Mouse (Mus musculus) lung, embryonic 15.5 days (tissue): Measurements from ENCODE around the gene Mnt. TPM values are rescaled to one million over a fixed set of nuclear protein-coding genes. Genes with fewer than 3 reads are reported as not detected.
A peak's percentile ranks its signal among the peaks of the same experiment; 100 is the strongest.

Experiments
- ATAC-seq: fragments of 200-750 bp; cut with Nextera tagmentation; 2 replicates; pipeline ENCODE4 v1.8.0; 2017; ENCODE audit warnings: moderate number of reproducible peaks, borderline replicate concordance; ENCODE audit not compliant: low FRiP score, low TSS enrichment; ENCODE audit errors: extremely low read depth
- H3K27ac ChIP-seq: fragments of 300-500 bp; sonication (generic); 2 replicates; pipeline ENCODE4 v1.5.1; 2015; ENCODE audit warnings: moderate library complexity, mild to moderate bottlenecking, inconsistent platforms
- H3K27me3 ChIP-seq: fragments of 300-500 bp; sonication (generic); 2 replicates; pipeline ENCODE4 v1.6.1; 2015; ENCODE audit warnings: inconsistent platforms
- H3K36me3 ChIP-seq: fragments of 300-500 bp; sonication (generic); 2 replicates; pipeline ENCODE4 v1.6.1; 2015; ENCODE audit warnings: inconsistent platforms
- H3K4me1 ChIP-seq: fragments of 300-500 bp; sonication (generic); 2 replicates; pipeline ENCODE4 v1.6.1; 2015; ENCODE audit warnings: inconsistent platforms
- H3K4me2 ChIP-seq: fragments of 300-500 bp; sonication (generic); 2 replicates; pipeline ENCODE4 v1.6.1; 2015; ENCODE audit warnings: inconsistent platforms, mild to moderate bottlenecking, moderate library complexity
- H3K4me3 ChIP-seq: fragments of 300-500 bp; sonication (generic); 2 replicates; pipeline ENCODE4 v1.5.1; 2015; ENCODE audit warnings: mild to moderate bottlenecking, inconsistent platforms
- H3K9ac ChIP-seq: fragments of 300-500 bp; sonication (generic); 2 replicates; pipeline ENCODE4 v1.6.1; 2015; ENCODE audit warnings: inconsistent platforms
- H3K9me3 ChIP-seq: fragments of 300-500 bp; sonication (generic); 2 replicates; pipeline ENCODE4 v1.6.1; 2016; ENCODE audit warnings: inconsistent platforms
- WGBS: fragments of 180-500 bp; shearing (Covaris S2); methylation state at CpG from one replicate; pipeline ENCODE4 v1.1.7; 2015; 5-methylcytosine and 5-hydroxymethylcytosine counted together
- polyA plus RNA-seq: library from polyadenylated mRNA; unstranded; fragments of >200 nt; fragmentation: Nextera tagmentation; extraction: Ambion mirVana; gene quantifications from 2 replicates; pipeline ENCODE4 v1.2.1, GENCODE M21; 2015

The Mnt gene
- polyA plus RNA-seq, 1 experiment from 2014 or later = 4.5 TPM

- 89% methylated on average over 7 of the region's 7 CpGs for WGBS
- H3K27me3 ChIP-seq = no peaks in the 10 kb centered on the region
- H3K4me3 ChIP-seq = no peak overlapping the region
- H3K4me1 ChIP-seq = peaks cover 3% of the 10 kb centered on the region
- no peaks in the 10 kb centered on the region for H3K9me3 ChIP-seq
- H3K27ac ChIP-seq = no peak overlapping the region
- peaks cover 8% of the 10 kb centered on the region; the same call in 1 of the 2 replicates for H3K36me3 ChIP-seq
- ATAC-seq = no peak
- no peak overlapping the region for H3K9ac ChIP-seq
- H3K4me2 ChIP-seq = no peak overlapping the region
Observed at GRCm38 (mm10) chr11:74822746-74823440, 7.8 kb upstream of the Mnt start.

GRCm38 (mm10) chr11:74826151-74826550 lies 4.6 kb upstream of the Mnt start:
- no peak overlapping the region for H3K4me2 ChIP-seq
- no peak overlapping the region for H3K4me3 ChIP-seq

GRCm38 (mm10) chr11:74826702-74827101 lies 4.0 kb upstream of the Mnt start:
- Histone ChIP-seq H3K27ac (no peak overlapping the region), H3K27me3 (no peaks in the 10 kb centered on the region), H3K9me3 (no peaks in the 10 kb centered on the region), H3K9ac (no peak overlapping the region), H3K36me3 (no peaks in the 10 kb centered on the region), H3K4me2 (no peak overlapping the region), H3K4me1 (peaks cover 17% of the 10 kb centered on the region), H3K4me3 (no peak overlapping the region)
- WGBS = 81% methylated on average over 5 of the region's 5 CpGs
- ATAC-seq = no peak

More at GRCm38 (mm10) chr11:74826151-74826550, 4.6 kb upstream of the Mnt start:
- no peak overlapping the region for H3K9ac ChIP-seq
- WGBS = 58% methylated on average over 7 of the region's 7 CpGs
- no peak overlapping the region for H3K27ac ChIP-seq
- H3K9me3 ChIP-seq = no peaks in the 10 kb centered on the region
- no peak for ATAC-seq
- peaks cover 17% of the 10 kb centered on the region for H3K4me1 ChIP-seq
- no peaks in the 10 kb centered on the region for H3K27me3 ChIP-seq
- no peaks in the 10 kb centered on the region for H3K36me3 ChIP-seq

- no peaks in the 10 kb centered on the region for H3K27me3 ChIP-seq
- no peaks in the 10 kb centered on the region for H3K36me3 ChIP-seq
- 59% methylated on average over 7 of the region's 7 CpGs for WGBS
- no peak overlapping the region for H3K27ac ChIP-seq
- H3K9me3 ChIP-seq = no peaks in the 10 kb centered on the region
- no peak overlapping the region for H3K9ac ChIP-seq
- H3K4me2 ChIP-seq = no peak overlapping the region
- no peak for ATAC-seq
- peaks cover 23% of the 10 kb centered on the region for H3K4me1 ChIP-seq
- H3K4me3 ChIP-seq = no peak overlapping the region
Observed at GRCm38 (mm10) chr11:74827791-74828403, 2.8 kb upstream of the Mnt start.

GRCm38 (mm10) chr11:74828404-74828931 lies 2.3 kb upstream of the Mnt start:
- no peaks in the 10 kb centered on the region for H3K27me3 ChIP-seq
- no peak overlapping the region for H3K4me3 ChIP-seq
- no peaks in the 10 kb centered on the region for H3K36me3 ChIP-seq
- H3K9me3 ChIP-seq = no peaks in the 10 kb centered on the region
- no peak overlapping the region for H3K9ac ChIP-seq
- no peak overlapping the region for H3K4me2 ChIP-seq
- no peak overlapping the region for H3K27ac ChIP-seq
- 34% methylated on average over 2 of the region's 2 CpGs for WGBS
- no peak for ATAC-seq
- peaks cover 29% of the 10 kb centered on the region for H3K4me1 ChIP-seq

- no peak for ATAC-seq
- Histone ChIP-seq H3K4me3 (peak overlapping the region; percentile 80), H3K9ac (peak overlapping the region; percentile 28; the same call in 1 of the 2 replicates), H3K27ac (no peak overlapping the region), H3K36me3 (no peaks in the 10 kb centered on the region), H3K4me2 (peak overlapping the region; percentile 89), H3K4me1 (peaks cover 35% of the 10 kb centered on the region), H3K27me3 (no peaks in the 10 kb centered on the region), H3K9me3 (no peaks in the 10 kb centered on the region)
- 16% methylated on average over 11 of the region's 11 CpGs for WGBS
Observed at GRCm38 (mm10) chr11:74828965-74829550, 1.7 kb upstream of the Mnt start.

GRCm38 (mm10) chr11:74829812-74830211 lies 908 bp upstream of the Mnt start:
- under 1% methylated on average over 20 of the region's 20 CpGs for WGBS
- H3K4me3 ChIP-seq = peak overlapping the region; percentile 80
- peak overlapping the region; percentile 28 for H3K9ac ChIP-seq
- peaks cover 42% of the 10 kb centered on the region for H3K4me1 ChIP-seq
- ATAC-seq = peak; percentile 29; the same call in 1 of the 2 replicates
- H3K36me3 ChIP-seq = no peaks in the 10 kb centered on the region
- H3K27me3 ChIP-seq = no peaks in the 10 kb centered on the region
- peak overlapping the region; percentile 89 for H3K4me2 ChIP-seq
- no peaks in the 10 kb centered on the region for H3K9me3 ChIP-seq
- peak overlapping the region; percentile 95 for H3K27ac ChIP-seq

GRCm38 (mm10) chr11:74831191-74831605 lies 478 bp downstream of the Mnt start:
- H3K4me1 ChIP-seq = peaks cover 50% of the 10 kb centered on the region
- H3K4me3 ChIP-seq = peak overlapping the region; percentile 80
- ATAC-seq = 0 out of 2 replicates have a peak, but pooled peaks have one; percentile 1
- peak overlapping the region; percentile 72 for H3K9ac ChIP-seq
- H3K4me2 ChIP-seq = peak overlapping the region; percentile 89
- H3K9me3 ChIP-seq = no peaks in the 10 kb centered on the region
- H3K27ac ChIP-seq = peak overlapping the region; percentile 95
- WGBS = under 1% methylated on average over 35 of the region's 35 CpGs
- no peaks in the 10 kb centered on the region for H3K27me3 ChIP-seq
- H3K36me3 ChIP-seq = no peaks in the 10 kb centered on the region

- Histone ChIP-seq H3K9me3 (no peaks in the 10 kb centered on the region), H3K27ac (peak overlapping the region; percentile 95), H3K36me3 (no peaks in the 10 kb centered on the region), H3K9ac (peak overlapping the region; percentile 72), H3K27me3 (no peaks in the 10 kb centered on the region), H3K4me2 (peak overlapping the region; percentile 89), H3K4me3 (peak overlapping the region; percentile 80), H3K4me1 (peaks cover 50% of the 10 kb centered on the region)
- WGBS = under 1% methylated on average over 61 of the region's 61 CpGs
- ATAC-seq = peak; percentile 81
Observed at GRCm38 (mm10) chr11:74831606-74832451, 1.1 kb downstream of the Mnt start.

GRCm38 (mm10) chr11:74832503-74833143 lies 1.9 kb downstream of the Mnt start:
- Histone ChIP-seq H3K9ac (peak overlapping the region; percentile 47), H3K9me3 (no peaks in the 10 kb centered on the region), H3K36me3 (no peaks in the 10 kb centered on the region), H3K27me3 (no peaks in the 10 kb centered on the region), H3K4me1 (peaks cover 55% of the 10 kb centered on the region), H3K4me3 (peak overlapping the region; percentile 80), H3K4me2 (peak overlapping the region; percentile 89), H3K27ac (peak overlapping the region; percentile 95)
- ATAC-seq = no peak
- under 1% methylated on average over 26 of the region's 26 CpGs for WGBS
